In genomic region chr8:88572185-88572909, GRCm38 (mm10) we compare ENCODE assay signal across 15 mouse cellular contexts. TPM values are rescaled to one million over a fixed set of nuclear protein-coding genes. Genes with fewer than 3 reads are reported as not detected.
DNase-seq lines count a peak whose midpoint lies in the region; ATAC-seq lines count a peak whose summit lies in the region.
"Had no signal": no experiment of that assay in that cellular context is flagged by ENCODE, and none has a peak within 500 bp of the region (broad histone marks: within the 10 kb centered on the region; RNA-seq: fewer than 3 reads in every experiment).

No protein-coding gene starts in this region.

- peak overlapping the region; percentile 81; the same call in 1 of the 2 replicates for H3K27ac ChIP-seq in forebrain, embryonic 10.5 days
- no peak overlapping the region for H3K27ac ChIP-seq in forebrain, embryonic 11.5 days (ENCODE audit: low read depth, low read length)
- H3K27ac ChIP-seq in kidney, embryonic 15.5 days: 0 out of 2 replicates have a peak overlapping the region, but pooled peaks have one; percentile 1
- H3K27ac ChIP-seq in forebrain, embryonic 12.5 days: 0 out of 2 replicates have a peak overlapping the region, but pooled peaks have one; percentile 36
- peak overlapping the region; percentile 91; the same call in 1 of the 2 replicates for H3K27ac ChIP-seq in limb, embryonic 12.5 days

- ATAC-seq in forebrain, embryonic 11.5 days (replicated peaks; ENCODE audit: low FRiP score): no peak
- ATAC-seq in kidney, embryonic 15.5 days (replicated peaks; ENCODE audit: low FRiP score): no peak
- ATAC-seq in forebrain, embryonic 12.5 days (ENCODE audit: low FRiP score): no peak
- no peak for ATAC-seq in limb, embryonic 12.5 days (ENCODE audit: insufficient number of reproducible peaks, insufficient read depth, low FRiP score, low TSS enrichment, low read depth)
- ATAC-seq: liver, postnatal 0 days; midbrain, embryonic 16.5 days had no signal

- WGBS in forebrain, embryonic 10.5 days: 86% methylated on average over 12 of the region's 12 CpGs
- WGBS in forebrain, embryonic 11.5 days: 87% methylated on average over 12 of the region's 12 CpGs
- 85% methylated on average over 12 of the region's 12 CpGs for WGBS in kidney, embryonic 15.5 days
- WGBS in forebrain, embryonic 12.5 days: 84% methylated on average over 12 of the region's 12 CpGs
- WGBS in limb, embryonic 12.5 days: 84% methylated on average over 12 of the region's 12 CpGs

- no peak for DNase-seq in forebrain, embryonic 10.5 days (ENCODE audit: extremely low spot score, low spot score)
- DNase-seq in forebrain, embryonic 11.5 days (ENCODE audit: low spot score): no peak
- DNase-seq in kidney, postnatal 10 days: no peak
- no peak for DNase-seq in ovary, postnatal 36 days (ENCODE audit: low spot score)
- DNase-seq in gastrocnemius, postnatal 10 days: no peak
- DNase-seq: adrenal gland, adult 8-10 months; heart, postnatal 14 days; kidney, adult 2 months; liver, postnatal 0 days; right cerebral cortex, postnatal 25 days; thymus, adult 2 months had no signal

- H3K36me3 ChIP-seq in forebrain, embryonic 10.5 days (replicated peaks): peaks cover 25% of the 10 kb centered on the region
- no peaks in the 10 kb centered on the region for H3K36me3 ChIP-seq in forebrain, embryonic 11.5 days (ENCODE audit: control insufficient read depth, insufficient read depth, low read length)
- peaks cover 9% of the 10 kb centered on the region; the same call in 1 of the 2 replicates for H3K36me3 ChIP-seq in kidney, embryonic 15.5 days
- H3K36me3 ChIP-seq in forebrain, embryonic 12.5 days (replicated peaks): peaks cover 17% of the 10 kb centered on the region
- peaks cover 27% of the 10 kb centered on the region for H3K36me3 ChIP-seq in limb, embryonic 12.5 days

- H3K9me3 ChIP-seq in forebrain, embryonic 10.5 days: no peaks in the 10 kb centered on the region
- no peaks in the 10 kb centered on the region for H3K9me3 ChIP-seq in forebrain, embryonic 11.5 days (ENCODE audit: control insufficient read depth, low read length)
- no peaks in the 10 kb centered on the region for H3K9me3 ChIP-seq in kidney, embryonic 15.5 days (replicated peaks)
- no peaks in the 10 kb centered on the region for H3K9me3 ChIP-seq in forebrain, embryonic 12.5 days
- no peaks in the 10 kb centered on the region for H3K9me3 ChIP-seq in limb, embryonic 12.5 days

- H3K4me1 ChIP-seq in forebrain, embryonic 10.5 days: peaks cover 73% of the 10 kb centered on the region
- H3K4me1 ChIP-seq in forebrain, embryonic 11.5 days (replicated peaks; ENCODE audit: control insufficient read depth, insufficient read depth, low read length): no peaks in the 10 kb centered on the region; the same call in none of the 2 replicates
- peaks cover 92% of the 10 kb centered on the region for H3K4me1 ChIP-seq in kidney, embryonic 15.5 days
- H3K4me1 ChIP-seq in forebrain, embryonic 12.5 days: peaks cover 57% of the 10 kb centered on the region
- H3K4me1 ChIP-seq in limb, embryonic 12.5 days (replicated peaks): peaks cover 49% of the 10 kb centered on the region

- no peak overlapping the region for H3K4me3 ChIP-seq in forebrain, embryonic 10.5 days
- no peak overlapping the region for H3K4me3 ChIP-seq in forebrain, embryonic 11.5 days (ENCODE audit: low read depth, low read length)
- H3K4me3 ChIP-seq in kidney, embryonic 15.5 days (replicated peaks): no peak overlapping the region
- H3K4me3 ChIP-seq in forebrain, embryonic 12.5 days (replicated peaks): no peak overlapping the region
- no peak overlapping the region for H3K4me3 ChIP-seq in limb, embryonic 12.5 days (replicated peaks)

- H3K9ac ChIP-seq in forebrain, embryonic 11.5 days (ENCODE audit: low read length): no peak overlapping the region
- H3K9ac ChIP-seq in kidney, embryonic 15.5 days: no peak overlapping the region
- no peak overlapping the region for H3K9ac ChIP-seq in forebrain, embryonic 12.5 days
- H3K9ac ChIP-seq in limb, embryonic 12.5 days (replicated peaks): no peak overlapping the region
- H3K9ac ChIP-seq: liver, postnatal 0 days had no signal

- no peak overlapping the region for H3K4me2 ChIP-seq in forebrain, embryonic 11.5 days (ENCODE audit: low read depth, low read length, severe bottlenecking)
- H3K4me2 ChIP-seq in kidney, embryonic 15.5 days: no peak overlapping the region
- no peak overlapping the region for H3K4me2 ChIP-seq in forebrain, embryonic 12.5 days
- no peak overlapping the region for H3K4me2 ChIP-seq in limb, embryonic 12.5 days

- no peaks in the 10 kb centered on the region for H3K27me3 ChIP-seq in forebrain, embryonic 10.5 days (ENCODE audit: poor library complexity, severe bottlenecking)
- H3K27me3 ChIP-seq in forebrain, embryonic 11.5 days (ENCODE audit: control insufficient read depth, insufficient read depth, low read length): no peaks in the 10 kb centered on the region
- no peaks in the 10 kb centered on the region for H3K27me3 ChIP-seq in kidney, embryonic 15.5 days
- 0 out of 2 replicates have a peak, but pooled peaks cover 3% of the 10 kb centered on the region for H3K27me3 ChIP-seq in forebrain, embryonic 12.5 days
- no peaks in the 10 kb centered on the region; the same call in 1 of the 2 replicates for H3K27me3 ChIP-seq in limb, embryonic 12.5 days

RNA-seq across cellular contexts. Expression of gene Nkd1, which starts 51.2 kb away (rescaled TPM):
- polyA plus RNA-seq in forebrain, embryonic 10.5 days (2016; fragmentation: Nextera tagmentation; extraction: Ambion mirVana): 47.2 and 48.5 TPM in 2 replicates
- polyA plus RNA-seq in forebrain, embryonic 11.5 days (2014; fragmentation: Nextera tagmentation; extraction: Ambion mirVana): 63.0 and 71.5 TPM in 2 replicates
- 60.0 and 68.1 TPM in 2 replicates for polyA plus RNA-seq in kidney, embryonic 15.5 days (2015; fragmentation: Nextera tagmentation; extraction: Ambion mirVana)
- polyA plus RNA-seq in forebrain, embryonic 12.5 days (2016; fragmentation: Nextera tagmentation; extraction: Ambion mirVana): 51.2 and 64.4 TPM in 2 replicates
- polyA plus RNA-seq in limb, embryonic 12.5 days (2016; fragmentation: Nextera tagmentation; extraction: Ambion mirVana): 64.0 and 72.1 TPM in 2 replicates
- 1 to 10 TPM; 6.5 to 8.2 TPM for total RNA-seq in gastrocnemius, postnatal 10 days (2021)
